Mouse (Mus musculus): ENCODE measurements around the gene Runx2. TPM values are rescaled to one million over a fixed set of nuclear protein-coding genes. Genes with fewer than 3 reads are reported as not detected.

Runx2 gene
- total RNA-seq (2023): 10 to 100 TPM; 41.1 to 48.5 TPM

GRCm38 (mm10) chr17:44814508-44815175 lies at the start of gene Runx2:
TSS of gene Runx2 (minus strand) at chr17:44814797.

DNA sequence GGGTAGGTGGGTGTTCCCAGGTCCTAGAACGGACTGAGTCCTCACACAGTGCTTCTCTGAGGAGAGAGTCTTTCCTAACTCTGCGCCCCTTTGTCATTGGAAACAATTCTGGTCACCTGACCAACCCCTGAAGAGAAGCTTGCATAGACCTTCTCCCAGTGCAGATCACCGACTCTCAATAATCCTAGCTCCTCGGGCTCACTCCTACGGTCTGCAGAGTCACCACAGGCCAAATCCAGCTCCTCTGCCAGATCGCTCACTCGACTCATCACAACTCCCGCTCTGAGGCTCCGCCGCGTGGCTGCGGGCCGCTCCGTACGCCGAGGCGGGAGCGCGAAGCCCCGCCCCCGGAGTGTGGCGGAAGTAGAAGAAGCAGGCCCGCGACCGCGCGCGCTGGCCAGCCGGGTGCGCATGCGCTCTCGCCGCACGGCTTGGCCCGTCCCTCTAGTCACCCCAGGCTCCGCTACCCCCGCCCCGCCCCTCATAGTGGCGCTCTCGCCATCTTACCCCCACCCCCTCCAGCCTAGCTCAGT lies 37.8 kb downstream of the Runx2 start, which contains the start of gene Supt3:
TSS of gene Supt3 (plus strand) at position 415 of the 533 bp plus-strand sequence.

Other genes starting within 250 kb of the Runx2 start
- 10 to 100 TPM; 12.3 to 13.8 TPM for gene Supt3, start 37.6 kb downstream of the Runx2 start, total RNA-seq (2023)

Measured in neutrophil, adult 83 days (primary cell).